Mouse (Mus musculus) G1E (cell line): ENCODE results near the gene Cadm2. TPM values are rescaled to one million over a fixed set of nuclear protein-coding genes. Genes with fewer than 3 reads are reported as not detected.

Experiments used
- ATAC-seq: 2 replicates; pipeline ENCODE4 v1.8.0; 2016; ENCODE audit warnings: mild to moderate bottlenecking; ENCODE audit not compliant: insufficient number of reproducible peaks, poor library complexity, low FRiP score, severe bottlenecking; ENCODE audit errors: extremely low read depth
- DNase-seq: peaks from one replicate; pipeline ENCODE4 v3.0.0; 2012; ENCODE audit warnings: low spot score
- H3K27me3 ChIP-seq: 2 replicates; pipeline ENCODE4 v1.6.1; 2012; ENCODE audit warnings: mild to moderate bottlenecking, low read length, inconsistent platforms; ENCODE audit not compliant: insufficient read depth
- H3K36me3 ChIP-seq: replicated peaks from 2 replicates; pipeline ENCODE3; 2012; ENCODE audit warnings: mild to moderate bottlenecking, inconsistent platforms
- H3K4me1 ChIP-seq: 2 replicates; pipeline ENCODE4 v1.6.1; 2012; ENCODE audit warnings: low read depth, low read length, inconsistent platforms, mixed read lengths; ENCODE audit not compliant: insufficient read depth
- H3K4me3 ChIP-seq: 2 replicates; pipeline ENCODE4 v1.5.1; 2012; ENCODE audit warnings: low read depth, mild to moderate bottlenecking, inconsistent platforms, low read length, moderate library complexity, mixed read lengths
- H3K9me3 ChIP-seq: replicated peaks from 2 replicates; pipeline ENCODE4 v1.6.1; 2012; ENCODE audit warnings: inconsistent platforms
- CTCF ChIP-seq: IDR thresholded peaks from 2 replicates; pipeline ENCODE4 v1.5.1; 2012; ENCODE audit warnings: low read depth, low read length, inconsistent platforms, mixed read lengths
- GATA1 ChIP-seq: IDR thresholded peaks from 2 replicates; pipeline ENCODE4 v1.6.1; 2012; ENCODE audit warnings: borderline replicate concordance, low read length, inconsistent platforms, mixed read lengths
- GATA2 ChIP-seq: IDR thresholded peaks from 2 replicates; pipeline ENCODE4 v1.6.1; 2012; ENCODE audit warnings: low read depth, low read length, inconsistent platforms, borderline replicate concordance
- POLR2AphosphoS5 ChIP-seq: IDR thresholded peaks from 2 replicates; pipeline ENCODE4 v1.6.1; 2012; ENCODE audit warnings: low read depth, low read length, inconsistent platforms; ENCODE audit not compliant: insufficient replicate concordance
- TAL1 ChIP-seq: conservative IDR thresholded peaks from 2 replicates; pipeline ENCODE4 v1.6.1; 2012; ENCODE audit warnings: low read depth, low read length, inconsistent platforms, mixed read lengths
- polyA plus RNA-seq: library from polyadenylated mRNA; stranded (reverse); fragments of >175 nt; gene quantifications from 2 replicates; pipeline ENCODE4 v1.2.3, GENCODE M21; 2012
- total RNA-seq, 2 experiments: library from RNA; stranded (forward) in 1 of 2; stranded (reverse) in 1 of 2; fragments of 200-1000 nt in 1 of 2; fragments of >200 nt in 1 of 2; fragmentation: Nextera tagmentation in 1 of 2; gene quantifications; 2 replicates each; pipeline ENCODE4 v1.2.3; 2014 to 2017

The Cadm2 gene
- total and polyA plus RNA-seq, 3 experiments, result 0.05 TPM; not detected in 2

- H3K27me3 ChIP-seq, result no peaks in the 10 kb centered on the region
- no peak for DNase-seq
- no peak overlapping the region for H3K4me3 ChIP-seq
- peaks cover 3% of the 10 kb centered on the region for H3K9me3 ChIP-seq
- H3K4me1 ChIP-seq, result no peaks in the 10 kb centered on the region
- ATAC-seq, result no peak
- no peaks in the 10 kb centered on the region for H3K36me3 ChIP-seq
- TF ChIP-seq TAL1 (no peak), GATA2 (no peak), GATA1 (no peak), CTCF (no peak), POLR2AphosphoS5 (no peak)
Observed at GRCm38 (mm10) chr16:67124811-67125210, 495.9 kb downstream of the Cadm2 start.

- Histone ChIP-seq H3K4me3 (no peak overlapping the region), H3K36me3 (no peaks in the 10 kb centered on the region), H3K4me1 (no peaks in the 10 kb centered on the region), H3K27me3 (no peaks in the 10 kb centered on the region), H3K9me3 (peaks cover 3% of the 10 kb centered on the region)
- DNase-seq (no peak), ATAC-seq (no peak)
- TF ChIP-seq GATA2 (no peak), GATA1 (no peak), CTCF (no peak), TAL1 (no peak), POLR2AphosphoS5 (no peak)
Observed at GRCm38 (mm10) chr16:67122532-67122931, 498.2 kb downstream of the Cadm2 start.

- no peak for TF ChIP-seq GATA1
- no peak for TF ChIP-seq CTCF
- no peak for TF ChIP-seq GATA2
- no peak for TF ChIP-seq TAL1
- no peak for TF ChIP-seq POLR2AphosphoS5
- no peak for DNase-seq
- no peak for ATAC-seq
- H3K36me3 ChIP-seq, result no peaks in the 10 kb centered on the region
- H3K4me1 ChIP-seq, result no peaks in the 10 kb centered on the region
- no peaks in the 10 kb centered on the region for H3K27me3 ChIP-seq
- H3K9me3 ChIP-seq, result peaks cover 3% of the 10 kb centered on the region
- no peak overlapping the region for H3K4me3 ChIP-seq
Observed at GRCm38 (mm10) chr16:67121781-67122180, 498.9 kb downstream of the Cadm2 start.

- no peak for TF ChIP-seq POLR2AphosphoS5
- TF ChIP-seq TAL1, result no peak
- no peak for TF ChIP-seq GATA1
- no peak for TF ChIP-seq GATA2
- no peak for TF ChIP-seq CTCF
- DNase-seq, result no peak
Observed at GRCm38 (mm10) chr16:67106478-67107061, 514.1 kb downstream of the Cadm2 start.

GRCm38 (mm10) chr16:67096706-67097105 lies 524.0 kb downstream of the Cadm2 start:
- Histone ChIP-seq H3K4me3 (no peak overlapping the region), H3K4me1 (no peaks in the 10 kb centered on the region), H3K9me3 (0 out of 2 replicates have a peak, but pooled peaks cover 2% of the 10 kb centered on the region), H3K27me3 (no peaks in the 10 kb centered on the region), H3K36me3 (no peaks in the 10 kb centered on the region)
- DNase-seq (no peak), ATAC-seq (no peak)
- TF ChIP-seq GATA2 (no peak), GATA1 (no peak)

More at GRCm38 (mm10) chr16:67106478-67107061, 514.1 kb downstream of the Cadm2 start:
- H3K4me1 ChIP-seq, result no peaks in the 10 kb centered on the region
- H3K36me3 ChIP-seq, result no peaks in the 10 kb centered on the region
- no peaks in the 10 kb centered on the region for H3K27me3 ChIP-seq
- no peak overlapping the region for H3K4me3 ChIP-seq
- no peak for ATAC-seq
- H3K9me3 ChIP-seq, result peaks cover 3% of the 10 kb centered on the region; the same call in 1 of the 2 replicates

- no peak for DNase-seq
- ATAC-seq, result no peak
- Histone ChIP-seq H3K27me3 (no peaks in the 10 kb centered on the region), H3K4me1 (no peaks in the 10 kb centered on the region), H3K9me3 (0 out of 2 replicates have a peak, but pooled peaks cover 2% of the 10 kb centered on the region), H3K36me3 (no peaks in the 10 kb centered on the region), H3K4me3 (no peak overlapping the region)
- TF ChIP-seq POLR2AphosphoS5 (no peak), GATA2 (no peak), TAL1 (no peak), CTCF (no peak), GATA1 (no peak)
Observed at GRCm38 (mm10) chr16:67095916-67096315, 524.8 kb downstream of the Cadm2 start.

GRCm38 (mm10) chr16:67089747-67090146 lies 531.0 kb downstream of the Cadm2 start:
- DNase-seq, result no peak
- H3K9me3 ChIP-seq, result no peaks in the 10 kb centered on the region

More at GRCm38 (mm10) chr16:67089747-67090146, 531.0 kb downstream of the Cadm2 start:
- Histone ChIP-seq H3K27me3 (no peaks in the 10 kb centered on the region), H3K36me3 (no peaks in the 10 kb centered on the region), H3K4me1 (no peaks in the 10 kb centered on the region), H3K4me3 (no peak overlapping the region)
- no peak for ATAC-seq
- TF ChIP-seq GATA2 (no peak), TAL1 (no peak), POLR2AphosphoS5 (no peak), GATA1 (no peak), CTCF (no peak)
